Mouse (Mus musculus): ENCODE results near the gene Ankrd60. TPM values are rescaled to one million over a fixed set of nuclear protein-coding genes. Genes with fewer than 3 reads are reported as not detected.

Gene Ankrd60
- polyA plus RNA-seq (2016; fragmentation: Nextera tagmentation; extraction: Ambion mirVana) = not detected in 2 replicates

DNA sequence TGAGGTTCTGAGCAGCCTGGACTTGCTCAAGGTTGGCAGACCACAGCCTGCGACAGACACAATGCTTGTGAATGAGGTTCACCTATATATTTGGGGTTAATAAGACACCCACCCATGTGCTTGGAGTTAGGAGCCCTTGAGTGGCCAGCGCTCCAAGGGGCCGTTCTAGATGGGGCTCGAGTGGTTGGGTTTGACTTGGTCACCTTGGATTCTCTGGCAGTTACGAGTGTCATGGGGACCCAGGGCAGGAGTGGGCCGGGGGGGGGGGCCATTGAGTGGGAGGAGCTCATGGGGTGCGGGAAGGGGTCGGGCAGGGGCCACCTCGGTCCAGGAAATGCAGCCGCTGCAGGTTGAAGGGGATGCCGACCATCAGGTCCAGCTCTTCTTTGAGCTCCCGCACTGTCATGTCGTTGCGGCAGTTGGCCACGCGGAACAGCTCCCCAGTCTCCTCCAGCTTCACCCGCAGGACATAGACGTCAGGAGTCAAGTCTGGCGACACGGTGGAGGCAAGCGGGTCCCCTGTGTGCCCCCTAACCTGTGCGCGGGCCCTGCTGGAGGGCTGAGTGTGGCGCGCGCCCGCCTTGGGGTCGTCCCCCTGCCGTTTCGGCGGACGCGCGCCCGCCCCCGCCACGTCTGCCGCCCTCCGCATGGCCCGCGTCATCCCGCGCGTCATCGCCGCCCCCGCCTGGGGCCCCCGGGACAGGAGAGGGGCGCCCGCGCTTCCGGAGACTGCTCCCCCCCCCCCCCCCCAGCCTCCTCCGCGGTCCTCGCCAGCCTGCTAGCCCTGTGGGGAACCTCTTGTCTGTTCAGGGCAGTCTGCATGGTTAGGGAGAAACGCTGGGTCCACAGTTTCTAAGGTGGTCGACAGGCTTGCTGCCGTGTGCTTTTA lies at the start of gene Ankrd60:
Ankrd60 (minus strand) TSS at position 697 of the 889 bp plus-strand sequence.
- 12% methylated on average over 52 of the region's 58 CpGs for WGBS

DNA sequence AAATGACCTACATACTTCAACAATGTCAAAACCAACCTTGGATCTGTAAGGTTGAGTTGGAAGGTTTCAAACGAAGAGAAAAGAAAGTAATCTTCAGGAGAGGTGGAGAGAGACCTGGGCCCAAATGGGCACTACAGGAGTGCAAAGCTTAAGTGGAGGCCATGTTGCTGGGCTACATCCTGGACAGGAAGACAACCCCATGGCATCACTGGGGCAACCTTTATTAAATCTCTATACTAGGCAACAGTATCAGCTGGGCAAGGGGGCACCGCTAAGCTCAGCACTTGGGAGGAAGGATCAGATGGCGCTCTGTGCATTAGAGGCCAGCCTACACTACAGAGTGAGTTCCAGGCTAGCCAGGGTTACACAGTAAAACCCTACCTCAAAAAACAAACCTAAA lies 47.6 kb upstream of the Ankrd60 start:
- Histone ChIP-seq H3K4me3 (no peak overlapping the region), H3K27me3 (ENCODE audit: insufficient read depth, poor library complexity, severe bottlenecking) (no peaks in the 10 kb centered on the region), H3K4me1 (replicated peaks) (peaks cover 17% of the 10 kb centered on the region), H3K9me3 (no peaks in the 10 kb centered on the region), H3K27ac (no peak overlapping the region), H3K36me3 (no peaks in the 10 kb centered on the region)
- 92% methylated on average over 3 of the region's 3 CpGs for WGBS
- DNase-seq (ENCODE audit: low spot score) = no peak

More for the DNA sequence above, at the start of gene Ankrd60:
- Histone ChIP-seq H3K36me3 (no peaks in the 10 kb centered on the region), H3K27me3 (ENCODE audit: insufficient read depth, poor library complexity, severe bottlenecking) (peaks cover 26% of the 10 kb centered on the region), H3K27ac (peak within 1 kb of the TSS; percentile 78), H3K4me1 (replicated peaks) (peaks cover 11% of the 10 kb centered on the region), H3K9me3 (no peaks in the 10 kb centered on the region), H3K4me3 (peak within 1 kb of the TSS; percentile 62)
- peak; percentile 46 for DNase-seq (ENCODE audit: low spot score)

DNA sequence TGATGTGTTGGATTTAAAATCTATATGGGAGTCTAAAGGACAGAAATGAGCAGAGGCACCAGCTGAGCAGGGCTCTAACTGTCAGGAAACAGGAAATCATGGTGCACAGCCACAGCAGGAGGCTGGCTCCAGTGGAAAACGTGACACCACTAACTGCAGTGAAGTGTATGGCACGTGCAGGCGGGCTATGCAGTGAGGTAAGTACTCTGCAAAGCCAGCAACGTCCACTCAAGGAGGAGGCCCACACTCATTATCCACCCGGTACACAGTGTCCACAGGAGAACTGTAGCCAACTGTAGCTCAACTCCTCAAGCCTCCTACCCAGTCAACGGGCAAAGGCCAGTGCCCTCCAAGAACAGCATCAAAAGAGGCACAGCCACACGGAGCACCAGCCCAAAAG lies 46.5 kb upstream of the Ankrd60 start:
- Histone ChIP-seq H3K27me3 (ENCODE audit: insufficient read depth, poor library complexity, severe bottlenecking) (no peaks in the 10 kb centered on the region), H3K4me1 (replicated peaks) (peaks cover 20% of the 10 kb centered on the region), H3K9me3 (no peaks in the 10 kb centered on the region), H3K4me3 (no peak overlapping the region), H3K27ac (no peak overlapping the region), H3K36me3 (no peaks in the 10 kb centered on the region)
- DNase-seq (ENCODE audit: low spot score) = no peak
- 74% methylated on average over 7 of the region's 7 CpGs for WGBS

DNA sequence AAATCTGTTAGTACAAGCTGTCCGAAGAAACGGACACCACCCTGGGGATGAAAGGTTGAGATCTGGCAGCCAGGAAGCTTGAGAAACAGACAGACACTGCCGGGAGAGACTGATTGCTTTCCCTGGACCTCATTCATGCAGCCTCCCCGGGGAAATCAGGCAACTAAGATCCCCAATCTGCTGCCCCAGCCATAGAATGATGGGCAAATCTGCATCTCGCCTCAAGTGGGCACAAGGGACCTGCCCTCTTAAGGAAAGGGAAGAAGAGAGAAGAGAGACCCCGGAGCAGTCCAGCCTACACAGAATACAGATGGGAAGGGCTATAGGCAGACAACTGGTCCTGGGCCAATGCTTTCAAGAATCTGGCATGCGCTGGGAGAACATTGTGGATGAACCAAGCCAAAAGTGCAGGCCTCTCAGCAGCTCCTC lies 44.0 kb upstream of the Ankrd60 start:
- no peaks in the 10 kb centered on the region for H3K36me3 ChIP-seq
- H3K4me3 ChIP-seq = no peak overlapping the region
- H3K4me1 ChIP-seq (replicated peaks) = peaks cover 23% of the 10 kb centered on the region
- peak overlapping the region; percentile 64; the same call in 1 of the 2 replicates for H3K27ac ChIP-seq
- DNase-seq (ENCODE audit: low spot score) = peak; percentile 43
- no peaks in the 10 kb centered on the region for H3K27me3 ChIP-seq (ENCODE audit: insufficient read depth, poor library complexity, severe bottlenecking)
- H3K9me3 ChIP-seq = no peaks in the 10 kb centered on the region
- WGBS = 60% methylated on average over 7 of the region's 7 CpGs

DNA sequence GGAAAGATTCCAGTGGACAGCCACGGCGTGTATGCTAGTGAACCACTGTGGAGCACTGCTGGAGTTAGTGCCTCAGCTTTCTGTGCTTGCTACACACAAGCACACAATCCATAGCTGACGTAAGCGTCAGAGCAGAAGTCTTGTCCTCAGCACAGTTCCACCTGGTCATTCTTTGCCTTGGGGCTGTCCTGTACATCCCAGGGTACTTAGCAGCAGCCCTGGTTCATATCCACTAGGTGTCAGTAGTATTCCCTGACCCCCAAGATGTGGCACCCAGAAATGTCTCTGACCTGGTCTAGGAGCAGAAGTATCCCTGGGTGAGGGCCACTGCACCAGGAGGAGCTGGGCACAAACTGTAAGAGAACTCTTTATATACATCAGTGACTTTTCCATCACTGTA lies 42.5 kb upstream of the Ankrd60 start:
- no peak for DNase-seq (ENCODE audit: low spot score)
- H3K27me3 ChIP-seq (ENCODE audit: insufficient read depth, poor library complexity, severe bottlenecking) = no peaks in the 10 kb centered on the region
- 95% methylated on average over 4 of the region's 4 CpGs for WGBS
- no peaks in the 10 kb centered on the region for H3K36me3 ChIP-seq
- H3K27ac ChIP-seq = no peak overlapping the region
- no peaks in the 10 kb centered on the region for H3K9me3 ChIP-seq
- H3K4me1 ChIP-seq (replicated peaks) = peaks cover 23% of the 10 kb centered on the region
- no peak overlapping the region for H3K4me3 ChIP-seq

DNA sequence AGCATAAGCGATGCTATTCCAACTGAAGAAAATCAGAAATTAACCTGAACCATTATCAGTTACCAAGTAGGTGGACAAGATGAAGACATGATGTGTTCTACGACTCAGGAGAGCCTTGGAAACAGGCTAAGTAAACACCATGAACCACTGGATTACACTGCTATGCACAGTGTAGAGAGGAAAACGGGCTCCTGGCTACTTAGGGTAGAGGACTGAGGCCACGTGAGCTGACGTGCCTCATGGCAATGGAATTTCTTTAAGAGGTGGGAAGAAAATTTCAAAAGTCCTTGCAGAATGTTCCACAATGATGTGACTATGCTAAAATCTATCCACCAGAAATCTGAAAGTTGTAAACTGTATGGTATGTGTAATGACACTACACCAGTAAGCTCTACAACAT lies 41.0 kb upstream of the Ankrd60 start:
- peaks cover 23% of the 10 kb centered on the region for H3K4me1 ChIP-seq (replicated peaks)
- H3K9me3 ChIP-seq = no peaks in the 10 kb centered on the region
- no peak overlapping the region for H3K4me3 ChIP-seq
- 91% methylated on average over 5 of the region's 5 CpGs for WGBS
- no peak for DNase-seq (ENCODE audit: low spot score)
- H3K27me3 ChIP-seq (ENCODE audit: insufficient read depth, poor library complexity, severe bottlenecking) = no peaks in the 10 kb centered on the region
- no peak overlapping the region for H3K27ac ChIP-seq
- H3K36me3 ChIP-seq = peaks cover 12% of the 10 kb centered on the region

DNA sequence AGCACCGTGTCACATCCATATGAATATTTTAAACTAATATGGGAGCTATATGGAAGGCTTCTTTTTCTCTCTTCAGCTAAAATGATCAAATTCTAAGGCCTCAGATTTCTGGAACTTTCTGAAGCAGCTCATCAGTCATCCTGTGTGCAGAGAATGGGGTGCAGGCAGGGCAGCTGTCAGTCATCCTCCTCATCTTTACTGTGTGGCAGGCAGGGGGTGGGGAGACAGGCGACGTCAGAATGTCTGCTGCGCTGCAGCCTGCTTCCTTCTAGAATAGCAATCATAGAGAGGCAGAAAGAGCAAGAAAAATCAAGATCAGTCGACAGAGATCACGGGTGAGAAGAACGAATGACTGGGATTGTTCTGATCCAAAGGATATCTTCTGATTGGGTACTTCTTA lies 38.0 kb upstream of the Ankrd60 start:
- H3K36me3 ChIP-seq = peaks cover 20% of the 10 kb centered on the region
- DNase-seq (ENCODE audit: low spot score) = no peak
- 78% methylated on average over 7 of the region's 7 CpGs for WGBS
- no peak overlapping the region for H3K27ac ChIP-seq
- H3K9me3 ChIP-seq = no peaks in the 10 kb centered on the region
- H3K27me3 ChIP-seq (ENCODE audit: insufficient read depth, poor library complexity, severe bottlenecking) = no peaks in the 10 kb centered on the region
- H3K4me1 ChIP-seq (replicated peaks) = peaks cover 13% of the 10 kb centered on the region
- no peak overlapping the region for H3K4me3 ChIP-seq

DNA sequence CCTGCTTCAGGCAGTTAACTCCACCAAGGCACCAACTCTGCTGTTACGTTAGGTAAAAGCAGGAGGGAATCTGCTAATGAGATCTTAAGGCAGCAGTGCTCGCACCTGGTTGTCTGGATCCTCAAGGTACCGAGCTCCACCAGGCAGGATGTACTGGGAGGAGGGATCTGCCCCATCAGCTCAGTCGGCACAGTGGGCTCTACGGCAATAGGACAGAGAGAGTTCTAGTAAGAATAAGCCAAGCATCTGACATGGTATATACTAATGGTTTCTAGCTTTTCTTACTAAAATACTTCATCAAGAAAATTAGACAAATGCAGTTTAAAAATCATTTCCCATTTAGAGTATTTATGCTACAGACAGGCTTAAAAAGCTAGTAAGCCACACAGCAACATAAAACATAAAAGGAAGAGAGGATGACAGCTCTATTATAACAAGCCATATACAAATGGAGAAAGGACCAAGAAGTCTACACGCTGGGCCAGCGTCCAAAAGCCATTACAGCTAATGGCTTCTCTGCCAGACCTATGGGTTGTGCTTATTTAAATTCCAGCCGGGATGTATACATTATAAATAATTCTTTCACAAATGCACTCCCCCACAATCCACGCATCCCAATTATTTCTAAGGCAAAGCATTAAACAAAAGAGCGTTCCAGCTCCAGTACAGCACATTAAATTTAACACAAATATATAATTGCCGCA lies 37.4 kb upstream of the Ankrd60 start:
- Histone ChIP-seq H3K4me1 (replicated peaks) (peaks cover 16% of the 10 kb centered on the region), H3K27ac (no peak overlapping the region), H3K4me3 (no peak overlapping the region), H3K9me3 (no peaks in the 10 kb centered on the region), H3K36me3 (peaks cover 20% of the 10 kb centered on the region), H3K27me3 (ENCODE audit: insufficient read depth, poor library complexity, severe bottlenecking) (no peaks in the 10 kb centered on the region)
- WGBS = 94% methylated on average over 11 of the region's 11 CpGs
- DNase-seq (ENCODE audit: low spot score) = no peak

DNA sequence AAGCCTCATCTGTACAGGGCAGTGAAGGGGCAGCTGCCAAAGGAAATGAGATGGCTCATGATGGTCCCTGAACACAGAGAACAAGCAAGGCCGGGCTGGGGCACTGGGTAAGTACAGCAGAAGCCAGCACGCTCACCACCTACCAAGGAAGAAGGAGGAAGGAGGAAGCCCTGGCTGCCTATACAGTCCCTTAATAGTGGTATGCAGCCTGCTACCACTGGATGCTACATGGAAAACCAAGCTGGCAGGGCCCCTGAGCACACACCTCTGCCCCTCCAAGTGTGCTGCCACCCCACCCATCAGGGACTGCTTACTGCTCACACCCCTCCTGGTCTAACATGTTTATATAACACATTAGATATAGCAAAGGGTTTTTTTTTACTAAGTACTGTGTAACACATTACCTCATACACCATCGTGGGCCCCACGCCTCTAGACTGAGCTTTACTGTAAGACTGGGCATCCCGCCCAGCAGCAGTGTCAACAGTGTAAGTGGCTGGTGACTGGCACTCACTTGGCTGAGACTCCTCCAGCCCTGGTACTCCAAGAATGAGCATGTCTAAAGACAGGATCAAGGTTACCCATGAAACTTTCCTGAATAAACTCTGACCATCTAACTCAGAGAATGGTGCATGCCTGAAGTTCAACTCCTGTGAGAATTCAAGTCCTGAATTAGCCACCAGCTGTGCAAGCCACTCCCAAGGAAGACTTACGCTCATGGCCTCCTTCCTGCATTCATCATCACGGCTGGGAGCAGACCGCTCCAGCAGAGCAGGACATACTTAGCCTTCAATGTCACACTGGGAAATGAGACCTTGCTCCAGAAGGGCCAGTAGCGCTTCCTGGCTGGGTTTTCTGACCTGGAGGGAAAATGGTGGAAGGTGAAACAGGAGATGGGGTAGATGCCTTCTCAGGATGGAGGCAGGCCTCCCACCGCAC lies 30.1 kb upstream of the Ankrd60 start:
- 87% methylated on average over 10 of the region's 10 CpGs for WGBS
- H3K27ac ChIP-seq = no peak overlapping the region
- DNase-seq (ENCODE audit: low spot score) = no peak
- H3K9me3 ChIP-seq = no peaks in the 10 kb centered on the region
- H3K4me1 ChIP-seq (replicated peaks) = peaks cover 24% of the 10 kb centered on the region
- H3K27me3 ChIP-seq (ENCODE audit: insufficient read depth, poor library complexity, severe bottlenecking) = no peaks in the 10 kb centered on the region
- H3K4me3 ChIP-seq = no peak overlapping the region
- H3K36me3 ChIP-seq = peaks cover 19% of the 10 kb centered on the region

DNA sequence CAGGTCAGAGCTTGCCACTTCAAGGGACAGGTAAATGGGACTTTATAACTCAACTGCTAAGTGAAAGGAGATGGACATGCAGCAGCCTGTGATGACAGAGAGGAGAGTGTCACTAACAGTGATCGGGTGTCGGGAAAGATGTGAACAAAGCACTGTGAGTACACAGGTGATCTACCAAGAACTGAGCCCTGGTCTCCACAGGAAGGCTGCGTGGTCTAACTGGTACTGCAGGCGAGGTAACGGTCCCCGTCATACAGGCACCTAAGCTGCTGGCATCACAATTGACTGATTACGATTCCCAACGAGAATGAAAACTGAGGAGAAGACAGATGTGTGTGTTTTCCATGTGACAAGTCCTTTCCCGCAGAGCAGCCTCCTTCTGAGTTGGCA lies 28.2 kb upstream of the Ankrd60 start:
- Histone ChIP-seq H3K36me3 (peaks cover 24% of the 10 kb centered on the region), H3K27ac (no peak overlapping the region), H3K27me3 (ENCODE audit: insufficient read depth, poor library complexity, severe bottlenecking) (no peaks in the 10 kb centered on the region), H3K9me3 (0 out of 2 replicates have a peak, but pooled peaks cover 4% of the 10 kb centered on the region), H3K4me1 (replicated peaks) (peaks cover 20% of the 10 kb centered on the region), H3K4me3 (no peak overlapping the region)
- no peak for DNase-seq (ENCODE audit: low spot score)
- WGBS = 92% methylated on average over 9 of the region's 9 CpGs

DNA sequence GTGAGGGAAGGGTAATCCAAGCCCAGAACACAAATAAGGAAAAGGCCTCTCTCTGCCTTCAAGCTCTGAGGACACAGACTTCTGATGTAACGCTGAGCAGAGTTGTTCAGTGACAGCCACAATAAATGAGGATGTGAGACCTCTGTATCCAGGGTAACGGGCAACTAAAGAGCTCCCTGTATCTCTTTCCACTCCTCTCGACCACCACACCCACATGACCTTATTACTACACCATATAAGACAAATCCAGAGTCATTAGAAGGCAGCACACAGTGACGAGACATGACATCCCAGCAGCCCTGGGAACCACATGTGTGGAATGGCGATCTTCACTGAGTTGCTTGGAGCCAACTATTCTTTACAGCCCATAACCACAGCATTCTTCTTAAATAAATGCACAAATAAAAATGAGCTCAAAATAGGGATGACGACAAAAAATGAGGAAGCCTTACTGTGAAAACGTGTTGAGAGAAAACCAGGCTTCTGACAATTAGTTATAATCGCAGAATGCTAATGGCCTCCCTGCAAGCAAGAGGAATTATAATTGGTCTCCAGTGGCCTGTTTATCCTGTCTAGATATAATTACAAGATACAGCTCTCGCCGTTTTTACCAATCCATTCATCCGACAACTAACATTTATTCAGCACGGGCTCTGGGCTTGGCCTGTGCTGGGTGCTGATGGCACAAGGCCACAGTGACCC lies 27.7 kb upstream of the Ankrd60 start:
- Histone ChIP-seq H3K27me3 (ENCODE audit: insufficient read depth, poor library complexity, severe bottlenecking) (no peaks in the 10 kb centered on the region), H3K27ac (no peak overlapping the region), H3K36me3 (peaks cover 27% of the 10 kb centered on the region), H3K4me1 (replicated peaks) (peaks cover 14% of the 10 kb centered on the region), H3K9me3 (0 out of 2 replicates have a peak, but pooled peaks cover 4% of the 10 kb centered on the region), H3K4me3 (no peak overlapping the region)
- 77% methylated on average over 12 of the region's 12 CpGs for WGBS
- DNase-seq (ENCODE audit: low spot score) = no peak

DNA sequence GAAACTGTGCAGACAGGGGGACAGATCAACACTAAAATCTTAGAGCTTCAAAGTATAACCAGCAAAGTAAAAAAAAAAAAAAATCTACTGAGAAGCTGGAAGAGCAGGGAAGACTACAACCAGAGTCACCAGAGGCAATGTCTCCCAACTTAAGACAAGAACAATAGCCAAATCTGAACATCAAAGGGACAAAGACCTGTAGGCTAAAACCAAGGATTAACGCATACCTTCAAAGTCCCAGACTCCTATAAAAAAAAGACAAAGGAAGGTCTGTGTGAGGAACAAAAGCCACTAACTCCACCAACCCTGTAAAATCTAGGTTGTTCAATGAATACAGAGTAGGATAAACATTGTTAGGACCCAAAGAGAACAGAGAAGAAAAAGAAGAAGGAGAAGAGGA lies 23.7 kb upstream of the Ankrd60 start:
- Histone ChIP-seq H3K27ac (no peak overlapping the region), H3K4me1 (replicated peaks) (peaks cover 3% of the 10 kb centered on the region; the same call in 1 of the 2 replicates), H3K4me3 (no peak overlapping the region), H3K9me3 (0 out of 2 replicates have a peak, but pooled peaks cover 4% of the 10 kb centered on the region), H3K27me3 (ENCODE audit: insufficient read depth, poor library complexity, severe bottlenecking) (no peaks in the 10 kb centered on the region), H3K36me3 (peaks cover 28% of the 10 kb centered on the region)
- 96% methylated on average over 1 of the region's 1 CpGs for WGBS
- no peak for DNase-seq (ENCODE audit: low spot score)
